Mouse (Mus musculus) gonadal fat pad, adult 2 months (tissue): ENCODE data around the gene Myo1d. TPM values are rescaled to one million over a fixed set of nuclear protein-coding genes. Genes with fewer than 3 reads are reported as not detected.
"Not testable (repeated sequence)": the region's sequence is repeated elsewhere in the genome, so short reads cannot be mapped to it uniquely, and the experiment has no call there.

Experiments
- DNase-seq: peaks from one replicate; pipeline ENCODE4 v3.0.0-alpha.2; 2012; ENCODE audit warnings: low read depth
- polyA plus RNA-seq: library from polyadenylated mRNA; depleted of rRNA; stranded (reverse); fragments of >200 nt; gene quantifications from 2 replicates; pipeline ENCODE4 v1.2.3, GENCODE M21; 2012

The Myo1d gene
- polyA plus RNA-seq, 1 experiment: 19.7 TPM

DNA sequence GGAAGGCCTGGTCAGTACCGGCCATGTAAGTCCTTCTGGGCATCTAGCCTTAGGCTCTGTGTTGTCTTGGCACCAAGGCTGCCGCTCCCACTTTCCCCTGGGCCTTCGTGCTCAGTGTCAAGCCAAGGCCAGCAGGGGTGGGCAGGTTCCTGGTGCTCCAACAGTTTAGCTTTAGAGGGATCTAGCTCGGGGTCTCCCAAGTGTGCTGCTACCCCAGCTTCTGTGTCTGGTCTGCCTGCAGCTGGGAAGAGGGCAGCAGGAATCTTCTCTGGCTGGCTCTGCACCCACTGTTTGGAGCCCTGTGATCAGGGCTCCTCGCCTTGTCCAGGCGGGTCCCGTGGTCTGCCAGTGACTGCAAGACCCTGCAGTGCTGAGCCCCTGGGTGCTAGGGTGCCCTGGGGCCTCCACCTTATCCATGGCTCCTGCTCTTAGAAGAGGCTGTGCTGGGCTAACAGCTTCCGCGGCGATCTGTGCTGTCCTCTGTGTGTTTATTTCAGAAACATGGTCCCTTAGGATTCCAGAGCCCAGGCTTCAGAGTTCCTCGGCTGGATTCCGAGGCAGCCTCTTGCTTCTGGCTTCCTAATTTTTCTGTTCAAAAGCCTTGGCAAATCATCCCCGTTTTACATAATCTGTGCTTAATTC, 298.3 kb downstream of the Myo1d start:
- DNase-seq: no peak

DNA sequence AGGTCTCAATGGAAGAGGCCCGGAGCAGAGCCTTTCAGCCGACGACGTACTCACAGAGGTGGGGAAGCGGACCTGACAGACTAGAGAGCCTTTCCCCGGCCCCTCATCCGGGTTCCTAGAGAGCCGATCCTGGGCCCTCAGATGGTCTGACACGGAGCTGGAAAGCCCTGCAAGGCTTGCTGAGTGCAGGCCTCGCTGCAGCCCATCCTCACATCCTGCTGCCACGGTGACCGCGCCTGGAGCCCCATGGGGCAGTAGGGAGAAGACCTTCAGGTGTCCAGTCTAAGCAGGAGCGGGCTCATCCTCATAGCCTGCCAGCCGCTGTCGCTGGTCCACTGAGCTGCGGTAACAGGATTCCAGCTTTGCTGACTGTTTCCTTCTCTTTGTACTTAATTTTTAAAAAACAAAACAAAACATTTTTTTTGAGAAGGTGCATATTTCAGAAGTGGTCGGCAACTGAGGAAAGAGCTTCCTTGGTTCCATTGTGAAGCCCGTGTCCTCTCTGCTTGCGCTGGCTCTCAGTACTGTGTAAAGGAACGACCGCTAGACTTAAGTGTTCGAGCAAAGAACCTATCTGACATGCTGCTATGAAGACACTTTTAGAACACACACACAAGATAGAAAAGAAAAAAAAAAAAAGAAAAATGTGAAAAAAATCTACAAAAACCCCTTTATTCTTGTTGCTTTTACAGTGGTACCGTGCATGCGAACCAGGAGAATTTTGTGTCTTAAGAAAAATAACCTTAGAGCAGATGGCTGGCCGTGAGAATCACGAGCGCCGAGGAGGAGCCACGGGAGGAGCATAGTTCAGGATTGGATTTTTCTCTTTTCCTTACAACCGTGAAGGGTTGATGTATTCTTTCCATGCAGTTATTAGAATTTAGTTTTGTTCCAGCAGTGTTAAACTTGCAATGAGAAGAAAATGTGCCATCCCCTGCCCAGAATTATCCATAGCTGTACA, 299.6 kb downstream of the Myo1d start:
- DNase-seq: no peak

DNA sequence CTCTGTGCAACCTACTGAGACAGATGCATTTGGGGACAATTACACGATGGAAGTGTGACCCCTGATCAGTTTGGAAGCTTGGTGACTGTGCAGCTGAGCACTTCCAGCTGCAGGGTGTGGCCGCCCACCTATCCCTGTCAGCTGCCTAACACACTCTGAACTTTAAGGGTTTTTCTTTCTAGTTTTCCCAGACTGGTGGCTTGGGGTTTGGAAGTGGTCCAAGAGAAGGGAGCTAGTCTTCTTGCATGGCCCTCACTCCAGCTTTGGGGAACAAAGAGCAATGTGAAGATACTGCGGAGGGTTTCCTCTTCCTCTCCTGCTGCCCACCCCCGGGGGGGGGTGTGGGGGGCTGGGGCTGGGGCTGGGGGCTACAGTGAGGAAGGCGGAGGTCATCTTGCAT, 300.4 kb downstream of the Myo1d start:
- no peak for DNase-seq

DNA sequence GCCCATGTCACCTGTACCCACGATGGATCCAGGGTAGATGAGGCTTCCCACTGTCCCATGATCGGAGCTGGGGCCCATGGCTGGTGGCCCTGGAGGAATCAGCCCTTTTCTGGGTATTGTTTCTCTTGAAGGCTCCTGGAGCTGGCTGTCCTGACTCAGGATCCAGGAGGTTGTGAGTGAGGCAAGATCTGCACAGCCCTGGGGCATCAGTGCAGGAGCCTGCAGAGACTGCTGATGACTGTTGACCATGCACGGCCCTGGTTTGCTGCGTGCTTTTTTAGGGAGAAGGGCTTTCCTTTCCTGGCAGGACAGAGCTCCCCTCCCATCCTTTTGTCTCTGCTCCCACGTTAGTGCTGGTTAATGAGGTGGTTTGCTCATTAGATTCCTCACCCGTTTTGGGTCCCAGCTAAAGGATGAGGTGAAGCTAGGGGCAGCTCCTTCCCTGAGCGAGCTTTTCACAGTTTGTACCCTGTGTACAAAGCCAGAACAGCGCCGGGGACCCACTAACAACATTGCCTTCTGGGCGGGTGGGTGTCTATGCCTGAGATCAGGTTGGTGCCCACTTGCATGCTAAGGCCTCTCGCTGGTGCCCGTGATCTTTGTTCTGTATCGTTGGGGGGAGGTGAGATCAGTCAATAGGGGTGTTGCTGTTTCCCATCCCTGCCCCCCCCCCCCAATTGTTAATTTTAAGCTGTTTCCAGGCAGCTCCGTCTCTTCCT, 301.0 kb downstream of the Myo1d start:
- DNase-seq: no peak

DNA sequence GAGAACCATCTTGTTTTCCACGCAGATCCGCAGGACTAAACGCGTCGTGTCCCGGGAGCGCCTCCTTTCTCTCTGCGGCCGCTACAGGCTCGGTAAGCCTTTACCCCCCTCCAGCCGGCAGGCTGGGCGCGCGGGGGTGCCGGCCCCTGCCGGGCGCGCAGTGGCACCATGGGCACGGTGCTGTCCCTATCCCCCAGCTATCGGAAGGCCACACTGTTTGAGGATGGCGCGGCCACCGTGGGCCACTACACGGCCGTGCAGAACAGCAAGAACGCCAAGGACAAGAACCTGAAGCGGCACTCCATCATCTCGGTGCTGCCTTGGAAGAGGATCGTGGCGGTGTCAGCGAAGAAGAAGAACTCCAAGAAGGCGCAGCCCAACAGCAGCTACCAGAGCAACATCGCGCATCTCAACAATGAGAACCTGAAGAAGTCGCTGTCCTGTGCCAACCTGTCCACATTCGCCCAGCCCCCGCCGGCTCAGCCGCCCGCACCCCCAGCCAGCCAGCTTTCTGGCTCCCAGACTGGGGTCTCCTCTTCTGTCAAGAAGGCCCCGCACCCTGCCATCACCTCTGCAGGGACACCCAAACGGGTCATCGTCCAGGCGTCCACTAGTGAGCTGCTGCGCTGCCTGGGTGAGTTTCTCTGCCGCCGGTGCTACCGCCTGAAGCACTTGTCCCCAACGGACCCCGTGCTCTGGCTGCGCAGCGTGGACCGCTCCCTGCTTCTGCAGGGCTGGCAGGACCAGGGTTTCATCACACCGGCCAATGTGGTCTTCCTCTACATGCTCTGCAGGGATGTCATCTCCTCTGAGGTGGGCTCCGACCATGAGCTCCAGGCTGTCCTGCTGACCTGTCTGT, 302.3 kb downstream of the Myo1d start:
- DNase-seq: no peak

DNA sequence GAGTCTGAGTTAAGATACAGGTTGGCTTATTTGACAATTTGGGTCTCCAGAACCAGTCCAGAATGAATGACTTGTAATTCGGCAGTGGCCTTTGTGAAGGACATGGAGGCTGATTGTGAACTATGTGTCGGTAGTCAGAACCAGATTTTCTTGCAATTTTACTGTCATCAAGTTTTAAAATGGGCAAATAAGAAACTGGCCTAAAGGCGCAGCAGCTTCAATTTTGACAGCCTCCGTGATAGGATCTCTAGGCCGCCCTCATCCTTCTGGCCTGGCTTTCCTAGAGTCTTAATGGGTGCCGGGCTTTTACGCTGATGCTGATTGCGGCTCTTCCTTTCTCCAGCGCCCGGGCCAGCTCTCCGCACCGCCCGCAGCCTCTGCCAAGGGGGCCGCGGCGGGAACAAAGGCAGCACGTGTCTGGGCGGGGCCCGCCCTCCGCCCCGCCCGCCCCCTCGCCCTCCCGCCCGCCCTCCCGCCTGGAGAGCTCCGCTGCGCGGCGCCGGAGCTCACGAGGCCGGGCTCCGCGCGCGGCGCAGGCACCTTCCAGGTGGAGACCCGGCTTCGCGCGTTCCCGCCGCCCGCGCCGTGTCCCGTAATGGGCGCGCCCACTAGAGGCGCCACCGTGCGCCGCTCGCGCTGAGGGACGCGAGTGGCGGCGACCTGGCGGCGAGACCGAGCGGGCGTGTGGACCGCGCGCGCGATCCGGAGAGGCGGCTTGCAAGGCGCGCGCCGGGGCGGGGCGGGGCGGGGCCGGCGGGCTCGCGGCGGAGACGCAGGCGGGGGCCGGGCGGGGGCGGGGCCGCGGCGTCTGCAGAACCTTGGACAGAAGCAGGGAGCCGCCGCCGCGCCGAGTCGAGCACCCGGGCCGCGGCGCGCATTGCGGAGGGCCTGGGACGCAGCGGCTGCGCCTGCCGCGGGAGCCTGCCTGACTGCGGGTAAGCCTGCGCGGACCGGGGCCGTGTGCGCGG, 303.3 kb downstream of the Myo1d start, which contains the start of gene Cdk5r1:
TSS of gene Cdk5r1 (plus strand) at position 802 of the 968 bp plus-strand sequence.
- no peak for DNase-seq

DNA sequence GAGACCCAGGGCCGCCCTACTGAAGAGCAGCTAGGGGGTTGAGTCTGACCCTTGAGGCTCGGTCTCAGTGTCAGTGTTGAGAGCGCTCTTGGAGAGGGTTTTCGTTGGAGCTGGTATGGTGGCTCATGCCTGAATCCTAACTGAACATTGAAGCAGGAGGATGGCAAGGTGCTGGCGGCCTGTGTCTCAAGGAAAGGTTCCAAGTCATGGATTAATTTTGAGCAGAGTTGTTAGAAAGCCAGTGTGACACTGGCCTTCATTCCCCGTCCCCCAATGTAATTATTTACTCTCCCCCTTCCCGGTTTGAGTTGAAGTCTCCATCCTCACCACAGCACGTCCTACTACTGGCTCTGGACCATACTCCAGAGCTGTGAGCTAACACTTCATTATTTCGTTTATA, 304.3 kb downstream of the Myo1d start:
- no peak for DNase-seq

DNA sequence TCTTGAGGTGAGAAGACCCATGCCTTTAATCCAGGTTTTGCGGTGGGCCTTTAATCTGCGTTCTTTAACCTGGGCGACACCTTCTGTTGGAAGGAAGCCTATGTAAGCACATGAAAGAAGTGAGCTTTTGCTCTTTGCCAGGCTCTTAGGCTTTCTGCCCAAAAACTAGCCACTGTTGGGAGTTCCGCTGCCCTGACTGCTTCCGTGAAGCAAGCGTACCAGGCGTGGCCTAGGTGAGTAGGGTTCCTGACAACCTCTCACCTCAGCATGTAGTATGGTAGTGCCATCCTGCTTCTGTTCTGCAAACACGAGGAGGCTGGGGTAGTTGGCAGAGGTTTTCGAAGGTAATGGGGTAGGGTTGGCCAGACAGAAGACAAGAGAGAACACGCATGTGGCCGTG, 305.0 kb downstream of the Myo1d start:
- DNase-seq: no peak

DNA sequence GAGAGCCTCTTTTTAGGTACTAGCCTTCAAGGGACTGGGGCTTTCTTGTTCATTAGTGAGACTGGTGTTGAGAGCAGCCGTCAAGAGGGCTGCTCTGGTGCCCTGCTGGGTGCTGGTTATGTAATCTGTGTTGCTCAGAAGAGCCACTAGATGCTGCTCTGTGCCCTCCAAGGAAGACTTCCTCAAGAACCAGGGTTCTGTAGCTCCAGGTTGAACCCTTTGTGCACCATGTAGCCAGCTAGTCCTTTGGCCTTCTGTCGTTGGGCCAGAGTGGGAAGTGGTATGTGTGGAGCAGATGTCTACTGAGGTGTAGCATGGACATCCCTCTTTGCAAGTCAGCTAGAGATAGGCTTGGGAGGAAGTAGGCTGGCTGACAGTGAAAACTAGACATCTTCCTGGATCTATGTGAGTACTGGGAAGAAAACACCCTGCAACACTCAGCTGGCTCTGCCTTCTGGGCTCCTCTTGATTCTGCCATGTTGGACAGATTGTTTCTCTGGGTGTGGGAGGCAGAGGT, 305.6 kb downstream of the Myo1d start:
- no peak for DNase-seq

DNA sequence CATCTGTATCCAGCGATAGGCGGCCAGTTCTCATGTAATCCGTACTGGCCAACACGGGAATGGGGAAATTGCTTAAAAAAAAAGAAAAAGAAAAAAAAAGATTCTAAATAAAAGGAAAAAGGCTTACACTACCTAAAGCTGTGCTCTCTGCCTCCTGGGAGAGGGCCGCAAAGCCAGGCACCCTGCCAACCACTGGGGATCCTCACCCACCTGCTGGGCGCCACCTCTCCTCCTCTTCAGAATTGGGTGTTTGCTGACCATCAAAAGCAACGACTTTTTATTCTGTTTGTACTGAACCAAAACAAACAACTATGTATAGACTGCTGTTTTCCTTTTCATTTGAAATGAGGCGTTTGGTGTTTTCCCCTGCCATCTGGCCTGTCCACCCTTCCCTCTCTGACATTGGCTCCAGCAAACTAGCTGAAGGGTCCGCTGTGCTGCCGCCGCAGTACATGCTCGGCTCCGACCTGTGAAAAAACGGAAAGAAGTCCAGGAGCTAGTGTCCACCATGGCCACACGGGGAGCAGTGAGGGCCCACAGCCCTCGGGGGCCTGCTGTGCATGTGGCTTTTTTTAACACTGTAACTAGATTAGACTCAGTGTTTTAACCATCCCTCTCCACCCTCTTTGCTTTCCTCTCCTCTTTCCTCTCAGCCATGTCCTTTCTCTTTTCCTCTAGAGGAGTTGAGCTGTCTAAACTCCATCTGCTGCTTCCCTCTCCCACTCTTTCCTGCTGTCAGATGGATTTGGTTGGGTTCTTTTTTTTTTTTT, 307.8 kb downstream of the Myo1d start:
- DNase-seq: no peak

DNA sequence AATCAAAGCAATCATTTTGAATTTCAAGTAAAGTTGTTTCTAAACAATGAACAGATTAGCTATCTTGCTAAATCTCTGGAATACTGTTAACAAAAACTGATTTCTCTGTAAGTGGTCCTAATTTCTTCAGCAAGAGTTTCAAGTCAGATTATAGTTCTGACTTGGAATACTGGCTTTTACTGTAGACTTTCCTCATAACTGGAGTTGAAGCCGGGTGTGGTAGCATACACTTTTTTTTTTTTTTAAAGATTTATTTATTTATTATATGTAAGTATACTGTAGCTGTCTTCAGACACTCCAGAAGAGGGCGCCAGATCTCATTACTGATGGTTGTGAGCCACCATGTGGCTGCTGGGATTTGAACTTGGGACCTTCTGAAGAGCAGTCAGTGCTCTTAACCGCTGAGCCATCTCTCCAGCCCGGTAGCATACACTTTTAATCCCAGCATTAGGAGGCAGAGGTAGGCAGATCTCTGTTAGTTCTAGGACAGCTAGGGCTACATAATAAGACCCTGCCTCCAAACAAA, 316.2 kb downstream of the Myo1d start:
- DNase-seq: not testable (repeated sequence)

DNA sequence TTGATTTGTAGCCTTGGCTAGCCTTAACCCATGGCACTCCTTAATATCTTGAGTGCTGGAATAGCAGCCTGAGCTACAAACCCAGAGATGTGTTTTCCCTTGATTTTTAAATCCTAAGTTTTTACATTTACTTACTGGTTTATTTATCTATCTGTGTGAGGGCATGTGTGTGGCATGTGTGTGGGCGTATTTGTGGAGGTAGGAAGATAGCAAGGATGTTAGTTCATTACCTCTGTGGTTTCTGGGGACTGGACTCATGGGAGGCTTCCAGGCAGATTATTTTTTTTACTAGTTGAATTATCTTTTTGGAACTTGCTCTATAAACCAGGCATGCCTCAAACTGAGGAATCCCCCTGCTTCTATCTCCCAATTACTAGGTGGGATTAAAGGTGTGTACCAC, 326.6 kb downstream of the Myo1d start:
- no peak for DNase-seq

DNA sequence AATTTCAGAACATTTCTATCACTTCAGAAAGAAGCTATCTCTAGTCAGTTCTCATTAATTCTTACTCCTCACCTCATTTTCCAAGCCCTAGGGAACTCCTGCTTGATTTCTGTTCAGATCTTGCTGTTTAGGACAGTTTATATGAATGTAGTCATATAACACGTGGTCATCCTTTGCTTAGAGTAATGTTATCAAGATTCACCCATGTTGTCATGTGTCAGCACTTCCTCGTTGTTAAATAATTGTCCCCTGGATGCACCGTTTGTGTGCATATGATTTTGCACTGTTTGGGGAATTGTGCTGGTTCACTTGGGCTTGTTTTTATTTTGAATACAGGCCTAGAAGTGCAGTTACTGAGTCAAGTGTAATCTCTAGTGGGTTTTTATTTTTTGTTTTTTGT, 327.6 kb downstream of the Myo1d start:
- DNase-seq: no peak

DNA sequence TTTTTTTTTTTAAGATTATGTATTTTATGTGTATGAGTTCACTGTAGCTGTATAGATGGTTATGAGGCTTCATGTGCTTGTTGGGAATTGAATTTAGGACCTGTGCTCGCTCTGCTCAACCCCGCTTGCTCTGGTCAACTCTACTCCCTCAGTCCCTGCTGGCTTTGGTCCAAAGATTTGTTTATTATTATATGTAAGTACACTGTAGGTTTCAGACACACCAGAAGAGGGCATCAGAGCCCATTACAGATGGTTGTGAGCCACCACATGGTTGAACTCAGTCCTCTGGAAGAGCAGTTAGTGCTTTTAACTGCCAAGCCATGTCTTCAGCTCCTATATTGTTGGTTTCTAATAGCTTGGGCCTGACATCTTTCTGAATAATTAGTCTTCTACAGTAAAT, 330.0 kb downstream of the Myo1d start:
- no peak for DNase-seq

DNA sequence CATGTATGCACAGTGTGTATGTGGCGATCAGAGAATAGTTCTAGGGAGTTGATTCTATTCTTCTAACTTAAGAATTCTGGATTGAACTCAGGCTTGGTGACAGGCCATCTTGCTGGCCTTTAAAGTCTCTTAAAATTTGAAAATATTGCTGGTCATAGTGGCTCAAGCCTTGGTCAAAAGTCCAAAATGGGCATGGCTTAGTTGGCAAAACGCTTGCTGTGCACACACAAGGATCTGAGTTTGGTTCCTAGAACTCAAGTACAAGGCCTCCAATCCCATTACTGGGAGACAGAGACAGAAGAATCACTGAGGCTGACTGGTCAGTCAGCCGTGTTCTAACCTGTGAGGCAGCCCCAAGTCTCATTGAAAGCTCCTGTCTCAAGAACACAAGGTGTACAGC, 332.9 kb downstream of the Myo1d start:
- no peak for DNase-seq
